Mouse (Mus musculus): Measurements from ENCODE around the gene Ugt1a10.

DNA sequence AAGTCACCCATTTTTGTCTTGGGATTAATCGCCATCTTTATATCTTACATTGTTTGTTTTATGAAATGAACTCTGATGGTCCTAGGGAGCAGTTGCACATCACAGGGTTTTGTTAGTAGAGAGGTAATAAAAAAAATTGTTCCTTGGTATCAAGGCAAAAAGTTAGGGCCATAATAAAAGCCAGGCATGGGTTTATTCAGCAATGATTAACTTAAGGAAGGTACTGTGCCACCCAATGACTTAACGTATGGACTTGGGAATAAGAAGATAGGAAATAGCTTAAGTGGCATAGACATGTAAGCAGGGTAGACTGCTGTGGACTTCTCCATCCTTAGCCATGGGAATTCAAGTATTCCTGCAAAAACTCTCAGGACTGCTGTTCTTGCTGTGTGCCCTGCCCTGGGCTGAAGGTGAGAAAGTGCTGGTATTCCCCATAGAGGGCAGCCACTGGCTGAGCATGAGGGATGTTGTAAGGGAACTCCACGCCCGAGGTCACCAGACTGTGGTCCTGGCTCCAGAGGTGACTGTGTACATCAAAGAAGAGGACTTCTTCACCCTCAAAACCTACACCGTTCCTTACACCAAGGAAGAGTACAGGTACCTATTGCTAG is 131.2 kb downstream of the Ugt1a10 start:
- no peak for TF ChIP-seq GATA1 (IDR thresholded peaks at IDR 0.05; ENCODE audit: low read length)
- no peak for TF ChIP-seq TAL1 (IDR thresholded peaks at IDR 0.05; ENCODE audit: low read length)

Measured in erythroblast, embryonic 14.5 days (primary cell).